Mouse (Mus musculus): ENCODE results near the gene Snx19.

DNA sequence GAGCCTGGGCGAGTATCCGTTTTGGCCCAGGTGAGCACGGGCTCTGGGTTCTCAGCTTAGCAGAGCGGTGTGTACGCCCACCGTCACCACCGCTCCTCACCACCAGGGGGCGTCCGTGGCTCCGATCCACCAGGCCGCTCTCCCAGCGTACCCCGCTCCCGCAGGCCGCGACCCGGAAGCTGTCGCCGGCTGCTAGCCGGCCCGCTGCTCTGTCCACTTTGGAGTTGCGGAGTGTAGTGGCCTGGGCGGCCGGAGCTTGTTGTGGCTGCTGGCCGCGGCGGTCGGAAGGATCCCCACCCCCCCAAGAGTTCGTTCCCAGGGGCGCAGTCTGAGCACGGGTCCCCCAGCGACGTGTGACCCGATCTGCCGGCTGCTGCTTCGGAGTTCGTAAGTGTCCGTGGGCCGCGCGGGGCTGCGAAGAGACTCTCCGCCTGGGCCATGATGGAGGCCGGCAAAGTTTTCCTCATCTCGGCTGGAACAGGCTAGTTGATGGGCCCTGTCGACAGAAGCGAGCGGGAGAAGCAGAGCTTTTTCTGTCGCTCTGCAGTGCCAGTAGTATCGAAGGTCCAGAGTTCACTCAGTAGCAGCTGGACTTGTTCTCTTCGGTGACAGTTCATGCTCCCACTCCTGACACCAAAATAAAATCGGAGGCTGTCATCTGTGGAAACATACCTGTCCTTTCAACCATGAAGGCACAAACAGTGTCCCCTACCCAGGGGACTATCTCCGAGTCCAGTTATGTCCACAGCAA is at the start of gene Snx19:
- TF ChIP-seq TAL1 (IDR thresholded peaks at IDR 0.05; ENCODE audit: low read length) (no peak), GATA1 (IDR thresholded peaks at IDR 0.05; ENCODE audit: low read length) (no peak)

Measured in erythroblast, embryonic 14.5 days (primary cell).